Mouse (Mus musculus) liver, adult 2 months (tissue): ENCODE measurements at regions not wholly inside any gene's neighbourhood (a gene's known extent, or its start where the extent isn't known, plus 50 kb on each side); places are given as distances from the start of the nearest gene placed in this dataset.

Experiments
- DNase-seq: peaks from one replicate; pipeline ENCODE4 v3.0.0-alpha.2; 2011; ENCODE audit warnings: low read depth, low spot score; ENCODE audit errors: extremely low read depth
- H3K27ac ChIP-seq: fragments of 200-500 bp; replicated peaks from 2 replicates; pipeline ENCODE4 v1.5.1; 2012; ENCODE audit warnings: low read depth, mild to moderate bottlenecking, control low read depth, inconsistent platforms, low read length; ENCODE audit not compliant: insufficient read depth
- H3K27me3 ChIP-seq: fragments of 200-500 bp; 2 replicates; pipeline ENCODE4 v1.6.1; 2012; ENCODE audit warnings: mild to moderate bottlenecking, moderate library complexity, low read length, inconsistent platforms; ENCODE audit not compliant: control insufficient read depth, insufficient read depth
- H3K36me3 ChIP-seq: fragments of 200-500 bp; 2 replicates; pipeline ENCODE4 v1.6.1; 2012; ENCODE audit warnings: low read length, inconsistent platforms; ENCODE audit not compliant: control insufficient read depth, insufficient read depth
- H3K4me1 ChIP-seq: fragments of 200-500 bp; 2 replicates; pipeline ENCODE4 v1.6.1; 2011; ENCODE audit warnings: low read length; ENCODE audit not compliant: control insufficient read depth, insufficient read depth
- H3K4me3 ChIP-seq: fragments of 200-500 bp; 2 replicates; pipeline ENCODE4 v1.5.1; 2011; ENCODE audit warnings: low read depth, mild to moderate bottlenecking, control low read depth, low read length, moderate library complexity; ENCODE audit not compliant: insufficient read depth
- H3K79me2 ChIP-seq: fragments of 200-500 bp; 2 replicates; pipeline ENCODE4 v1.6.1; 2012; ENCODE audit warnings: inconsistent platforms, mild to moderate bottlenecking, low read length, moderate library complexity; ENCODE audit not compliant: control insufficient read depth, insufficient read depth
- H3K9ac ChIP-seq: fragments of 200-500 bp; 2 replicates; pipeline ENCODE4 v1.6.1; 2012; ENCODE audit warnings: low read depth, mild to moderate bottlenecking, control low read depth, inconsistent platforms, low read length
- CTCF ChIP-seq: fragments of 200-500 bp; IDR thresholded peaks from 2 replicates; pipeline ENCODE4 v1.5.1; 2011; ENCODE audit warnings: low read depth, low read length, control low read depth
- POLR2A ChIP-seq: fragments of 200-500 bp; IDR thresholded peaks from 2 replicates; pipeline ENCODE4 v1.6.1; 2011; ENCODE audit warnings: low read length, control low read depth; ENCODE audit not compliant: insufficient read depth; ENCODE audit errors: extremely low read depth
- WGBS: fragments of 180-500 bp; shearing (Covaris S2); methylation state at CpG from one replicate; pipeline ENCODE4 v1.1.7; 2018; 5-methylcytosine and 5-hydroxymethylcytosine counted together

GRCm38 (mm10) chr14:106327653-106328283 is 221.8 kb downstream of the Trim52 start:
- 74% methylated on average over 8 of the region's 8 CpGs for WGBS
- no peak for DNase-seq
- no peaks in the 10 kb centered on the region for H3K4me1 ChIP-seq
- H3K4me3 ChIP-seq, result no peak overlapping the region
- TF ChIP-seq POLR2A (no peak), CTCF (no peak)
- no peaks in the 10 kb centered on the region for H3K27me3 ChIP-seq
- no peaks in the 10 kb centered on the region for H3K79me2 ChIP-seq
- no peak overlapping the region for H3K27ac ChIP-seq
- no peaks in the 10 kb centered on the region for H3K36me3 ChIP-seq
- no peak overlapping the region for H3K9ac ChIP-seq

GRCm38 (mm10) chr14:106364767-106365623 is 259.0 kb downstream of the Trim52 start:
- no peaks in the 10 kb centered on the region for H3K36me3 ChIP-seq
- no peak overlapping the region for H3K27ac ChIP-seq
- no peaks in the 10 kb centered on the region for H3K79me2 ChIP-seq
- DNase-seq, result peak; percentile 13
- H3K9ac ChIP-seq, result no peak overlapping the region
- TF ChIP-seq CTCF (no peak), POLR2A (no peak)
- H3K4me3 ChIP-seq, result no peak overlapping the region
- 63% methylated on average over 8 of the region's 8 CpGs for WGBS
- H3K4me1 ChIP-seq, result no peaks in the 10 kb centered on the region
- H3K27me3 ChIP-seq, result no peaks in the 10 kb centered on the region

- 76% methylated on average over 3 of the region's 3 CpGs for WGBS
- TF ChIP-seq CTCF, result no peak
- no peak for TF ChIP-seq POLR2A
- peak; percentile 28 for DNase-seq
- no peak overlapping the region for H3K4me3 ChIP-seq
- H3K27ac ChIP-seq, result no peak overlapping the region
- no peak overlapping the region for H3K9ac ChIP-seq
- H3K27me3 ChIP-seq, result no peaks in the 10 kb centered on the region
- H3K36me3 ChIP-seq, result no peaks in the 10 kb centered on the region
- H3K4me1 ChIP-seq, result no peaks in the 10 kb centered on the region
- H3K79me2 ChIP-seq, result no peaks in the 10 kb centered on the region
These were observed 259.7 kb downstream of the Trim52 start for GRCm38 (mm10) chr14:106365624-106366118.

- Histone ChIP-seq H3K4me1 (no peaks in the 10 kb centered on the region), H3K27me3 (no peaks in the 10 kb centered on the region), H3K4me3 (no peak overlapping the region), H3K79me2 (no peaks in the 10 kb centered on the region), H3K27ac (no peak overlapping the region), H3K9ac (no peak overlapping the region), H3K36me3 (no peaks in the 10 kb centered on the region)
- 49% methylated on average over 1 of the region's 1 CpGs for WGBS
- TF ChIP-seq CTCF, result no peak
- DNase-seq, result no peak
These were observed 267.5 kb downstream of the Trim52 start for GRCm38 (mm10) chr14:106373451-106373850.

- H3K4me3 ChIP-seq, result no peak overlapping the region
- H3K27ac ChIP-seq, result no peak overlapping the region
- H3K79me2 ChIP-seq, result no peaks in the 10 kb centered on the region
- DNase-seq, result no peak
- no peak overlapping the region for H3K9ac ChIP-seq
- TF ChIP-seq CTCF, result no peak
- TF ChIP-seq POLR2A, result no peak
- no peaks in the 10 kb centered on the region for H3K27me3 ChIP-seq
- H3K36me3 ChIP-seq, result no peaks in the 10 kb centered on the region
- 85% methylated on average over 4 of the region's 4 CpGs for WGBS
- H3K4me1 ChIP-seq, result no peaks in the 10 kb centered on the region
These were observed 273.6 kb downstream of the Trim52 start for GRCm38 (mm10) chr14:106379645-106380044.

GRCm38 (mm10) chr14:106387671-106388070 is 281.7 kb downstream of the Trim52 start:
- 68% methylated on average over 3 of the region's 3 CpGs for WGBS
- DNase-seq, result no peak
- no peak for TF ChIP-seq POLR2A
- no peak for TF ChIP-seq CTCF

More at GRCm38 (mm10) chr14:106387671-106388070, 281.7 kb downstream of the Trim52 start:
- no peaks in the 10 kb centered on the region for H3K4me1 ChIP-seq
- no peak overlapping the region for H3K9ac ChIP-seq
- H3K79me2 ChIP-seq, result no peaks in the 10 kb centered on the region
- H3K4me3 ChIP-seq, result no peak overlapping the region
- H3K27me3 ChIP-seq, result no peaks in the 10 kb centered on the region
- H3K27ac ChIP-seq, result no peak overlapping the region
- no peaks in the 10 kb centered on the region for H3K36me3 ChIP-seq
